Mouse (Mus musculus) olfactory bulb, adult 2 months (tissue): ENCODE measurements around the gene Prss57.

ENCODE experiments used
- CTCF ChIP-seq: fragments of 200-500 bp; IDR thresholded peaks from 2 replicates; pipeline ENCODE4 v1.5.1; 2012; ENCODE audit warnings: low read depth, mild to moderate bottlenecking, low read length, moderate library complexity; ENCODE audit not compliant: insufficient read depth
- POLR2A ChIP-seq: fragments of 200-500 bp; IDR thresholded peaks from 2 replicates; pipeline ENCODE4 v1.6.1; 2012; ENCODE audit warnings: mild to moderate bottlenecking, low read depth, low read length, moderate library complexity; ENCODE audit not compliant: insufficient read depth

- TF ChIP-seq CTCF (no peak), POLR2A (no peak)
These were observed 12.8 kb downstream of the Prss57 start for GRCm38 (mm10) chr10:79778006-79778405.
